Mouse (Mus musculus) adrenal gland, postnatal 14 days (tissue): ENCODE measurements around the gene Tsga13. TPM values are rescaled to one million over a fixed set of nuclear protein-coding genes. Genes with fewer than 3 reads are reported as not detected.

ENCODE experiments used
- DNase-seq: peaks from one replicate; pipeline ENCODE4 v3.0.0; 2021; ENCODE audit warnings: mixed read lengths
- total RNA-seq: library from RNA; stranded (reverse); gene quantifications from 2 replicates; pipeline ENCODE4 v1.2.3, GENCODE M21; 2021

Tsga13 gene
- total RNA-seq, 1 experiment from 2014 or later = not detected

- no peak for DNase-seq
Observed at GRCm38 (mm10) chr6:30865031-30865678, 50.2 kb downstream of the Tsga13 start.

- no peak for DNase-seq
Observed at GRCm38 (mm10) chr6:30855956-30856355, 59.4 kb downstream of the Tsga13 start.

DNA sequence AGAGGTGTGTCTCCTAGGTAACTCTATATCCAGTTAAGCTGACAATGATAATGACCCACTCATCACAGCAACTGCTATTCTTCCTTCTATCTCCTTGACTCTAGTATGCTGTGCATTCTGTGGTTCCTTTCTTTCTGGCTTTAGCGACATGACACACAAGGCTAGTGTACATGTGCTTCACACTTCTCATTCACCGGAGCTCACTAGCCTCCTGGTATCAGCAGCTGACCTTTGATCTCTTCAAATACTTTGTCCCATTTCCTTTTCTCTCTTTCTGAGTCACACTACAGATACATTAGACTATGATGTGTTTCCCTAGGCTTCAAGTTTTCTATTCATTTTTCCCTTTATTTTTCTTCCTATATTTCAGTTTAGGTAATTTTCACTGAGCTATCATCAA, 60.2 kb downstream of the Tsga13 start:
- DNase-seq = no peak

- no peak for DNase-seq
Observed at GRCm38 (mm10) chr6:30849818-30850217, 65.6 kb downstream of the Tsga13 start.

Other genes with a start within 250 kb of the Tsga13 start
- gene Cep41, start 221.8 kb downstream of the Tsga13 start, total RNA-seq = 6.8 and 8.2 TPM in 2 replicates
- 73.3 and 85.6 TPM in 2 replicates for gene Mest, start 192.0 kb downstream of the Tsga13 start, total RNA-seq
- 50.1 and 51.5 TPM in 2 replicates for gene Copg2, start 18.8 kb downstream of the Tsga13 start, total RNA-seq
- 0.11 and 0.33 TPM in 2 replicates for gene Klf14, start 43.5 kb upstream of the Tsga13 start, total RNA-seq